Mouse (Mus musculus) brain, embryonic 14.5 days (tissue): Measurements from ENCODE around the gene Gnptab.

Experiments
- CTCF ChIP-seq: fragments of 200-500 bp; IDR thresholded peaks from 2 replicates; pipeline ENCODE4 v1.5.1; 2012; ENCODE audit warnings: inconsistent platforms, mild to moderate bottlenecking, moderate library complexity, borderline replicate concordance; ENCODE audit not compliant: insufficient read depth, insufficient read length; ENCODE audit errors: extremely low read depth
- POLR2A ChIP-seq: fragments of 200-500 bp; IDR thresholded peaks from 2 replicates; pipeline ENCODE4 v1.6.1; 2012; ENCODE audit warnings: mild to moderate bottlenecking, inconsistent platforms, borderline replicate concordance; ENCODE audit not compliant: poor library complexity, insufficient read depth, insufficient read length, severe bottlenecking; ENCODE audit errors: extremely low read depth

- no peak for TF ChIP-seq POLR2A
- no peak for TF ChIP-seq CTCF
Measured at GRCm38 (mm10) chr10:88345899-88346401, 33.0 kb upstream of the Gnptab start.
